Mouse (Mus musculus): Measurements from ENCODE around the gene Gipc2. TPM values are rescaled to one million over a fixed set of nuclear protein-coding genes. Genes with fewer than 3 reads are reported as not detected.
A peak's percentile ranks its signal among the peaks of the same experiment; 100 is the strongest.

Gipc2 gene
- polyA plus RNA-seq, 1 experiment = 19.9 TPM

DNA sequence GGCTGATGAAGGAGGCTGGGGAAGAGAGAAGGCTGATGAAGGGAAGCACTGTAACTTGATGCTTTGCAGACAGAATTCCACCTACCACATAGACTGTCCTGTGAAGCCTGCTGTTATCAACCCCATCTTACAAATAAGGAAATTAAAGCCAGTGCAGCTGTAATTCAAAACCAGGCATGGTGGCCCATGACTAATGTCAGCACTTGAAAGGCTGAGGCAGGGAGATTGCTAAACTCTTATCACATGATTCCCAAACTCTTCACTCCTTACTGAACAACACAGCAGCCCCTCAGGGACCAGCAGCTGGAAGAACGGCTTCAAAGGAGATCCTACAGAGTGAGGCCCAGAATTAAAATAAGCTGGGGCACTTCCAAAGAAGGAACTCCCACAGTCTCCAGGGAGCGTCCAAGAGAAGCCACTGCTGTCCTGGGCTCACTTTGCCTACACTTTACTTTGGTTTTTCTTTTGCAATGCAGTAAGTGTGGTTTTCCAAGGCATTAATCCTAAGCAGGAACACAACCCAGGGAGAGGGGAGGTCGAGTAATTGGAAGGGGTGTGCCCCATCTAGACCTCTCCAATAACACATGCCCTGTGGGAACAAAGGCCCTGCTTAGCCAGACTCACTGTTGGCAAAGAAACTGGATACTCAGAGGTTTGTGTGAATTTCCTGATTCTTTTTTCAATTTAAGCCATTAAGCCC is 57.3 kb downstream of the Gipc2 start:
- H3K36me3 ChIP-seq (ENCODE audit: control insufficient read depth, insufficient read depth, low read length, poor library complexity, severe bottlenecking) = no peaks in the 10 kb centered on the region
- H3K27me3 ChIP-seq (ENCODE audit: control insufficient read depth, insufficient read depth, low read length, poor library complexity, severe bottlenecking) = no peaks in the 10 kb centered on the region
- H3K4me3 ChIP-seq (ENCODE audit: low read depth, low read length) = no peak overlapping the region
- H3K9me3 ChIP-seq (replicated peaks; ENCODE audit: control insufficient read depth, insufficient read depth, low read length, poor library complexity, severe bottlenecking) = no peaks in the 10 kb centered on the region
- TF ChIP-seq CTCF (IDR thresholded peaks at IDR 0.05; ENCODE audit: low read depth, low read length) = no peak
- TF ChIP-seq POLR2A (IDR thresholded peaks at IDR 0.05; ENCODE audit: insufficient read depth, low read length) = no peak
- TF ChIP-seq EP300 (IDR thresholded peaks at IDR 0.05; ENCODE audit: insufficient read depth, low read depth, low read length) = no peak
- H3K4me1 ChIP-seq (ENCODE audit: control insufficient read depth, insufficient read depth, low read length) = no peaks in the 10 kb centered on the region
- no peak overlapping the region for H3K9ac ChIP-seq (ENCODE audit: low read depth, poor library complexity, severe bottlenecking)
- no peak overlapping the region for H3K27ac ChIP-seq (ENCODE audit: insufficient read depth, low read length)

DNA sequence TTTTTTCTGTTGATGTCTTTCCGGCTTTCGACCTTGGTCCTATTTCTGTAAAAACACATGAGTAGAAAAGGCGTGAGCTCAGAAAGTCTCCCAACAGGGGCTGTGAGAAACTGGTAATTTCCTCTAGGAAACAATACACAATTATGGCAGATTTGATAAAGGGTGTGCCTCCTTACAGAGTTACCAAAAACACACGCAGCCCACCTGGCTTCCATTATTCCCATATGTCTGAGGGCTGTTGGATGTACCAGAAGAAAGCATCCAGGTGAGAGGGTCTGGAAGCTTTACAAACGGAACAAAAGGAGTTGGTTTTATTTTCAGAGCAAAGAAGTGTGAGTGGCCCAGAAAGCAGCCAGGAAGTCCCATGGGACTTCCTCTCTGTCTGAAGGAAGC is 58.0 kb downstream of the Gipc2 start:
- Histone ChIP-seq H3K9ac (ENCODE audit: low read depth, poor library complexity, severe bottlenecking) (no peak overlapping the region), H3K4me3 (ENCODE audit: low read depth, low read length) (no peak overlapping the region), H3K4me1 (ENCODE audit: control insufficient read depth, insufficient read depth, low read length) (no peaks in the 10 kb centered on the region), H3K9me3 (replicated peaks; ENCODE audit: control insufficient read depth, insufficient read depth, low read length, poor library complexity, severe bottlenecking) (no peaks in the 10 kb centered on the region), H3K27me3 (ENCODE audit: control insufficient read depth, insufficient read depth, low read length, poor library complexity, severe bottlenecking) (no peaks in the 10 kb centered on the region), H3K36me3 (ENCODE audit: control insufficient read depth, insufficient read depth, low read length, poor library complexity, severe bottlenecking) (no peaks in the 10 kb centered on the region), H3K27ac (ENCODE audit: insufficient read depth, low read length) (no peak overlapping the region)
- TF ChIP-seq POLR2A (IDR thresholded peaks at IDR 0.05; ENCODE audit: insufficient read depth, low read length) = no peak
- TF ChIP-seq CTCF (IDR thresholded peaks at IDR 0.05; ENCODE audit: low read depth, low read length) = no peak
- no peak for TF ChIP-seq EP300 (IDR thresholded peaks at IDR 0.05; ENCODE audit: insufficient read depth, low read depth, low read length)

DNA sequence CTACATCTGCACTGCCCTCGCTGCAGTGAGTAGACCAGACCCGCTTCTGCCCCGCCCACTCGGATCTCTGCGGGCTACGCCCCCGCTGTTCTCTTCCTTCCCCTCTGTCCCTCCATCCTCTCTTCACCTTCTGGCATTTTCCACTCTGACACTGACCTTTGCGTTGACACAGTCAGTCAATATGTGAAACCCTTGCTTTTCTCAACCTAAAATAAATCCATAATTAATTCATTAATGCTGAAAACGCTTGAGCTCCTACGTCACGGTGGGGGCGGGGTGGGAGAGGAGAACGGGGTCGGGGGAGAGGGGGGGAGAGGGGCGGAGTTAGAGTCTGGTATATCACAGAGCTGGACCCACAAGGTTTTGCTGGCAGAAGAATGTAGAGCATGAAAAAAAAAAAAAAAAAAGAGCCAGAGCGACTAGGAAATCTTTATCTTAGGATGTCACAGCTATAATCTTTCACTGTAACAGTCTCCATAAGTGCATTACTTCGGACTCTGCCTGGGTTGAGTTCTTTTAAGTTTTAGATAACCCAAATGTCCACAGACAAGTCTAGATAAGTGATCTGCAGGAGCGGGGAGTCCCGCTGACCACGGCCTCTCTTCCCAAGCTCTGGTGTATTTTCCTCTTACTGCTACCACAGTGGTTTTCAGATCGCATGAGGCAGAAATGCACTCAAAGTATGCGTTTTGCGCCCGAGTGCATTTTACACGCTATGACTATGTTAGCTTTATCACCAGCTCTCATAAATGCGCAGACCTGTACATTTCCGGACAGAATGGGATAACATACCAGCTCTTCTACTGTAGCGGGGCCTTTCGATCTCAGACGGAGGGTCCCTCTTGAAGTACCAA is 58.7 kb downstream of the Gipc2 start:
- Histone ChIP-seq H3K27me3 (ENCODE audit: control insufficient read depth, insufficient read depth, low read length, poor library complexity, severe bottlenecking) (no peaks in the 10 kb centered on the region), H3K4me3 (ENCODE audit: low read depth, low read length) (peak overlapping the region; percentile 57), H3K9ac (ENCODE audit: low read depth, poor library complexity, severe bottlenecking) (no peak overlapping the region), H3K27ac (ENCODE audit: insufficient read depth, low read length) (no peak overlapping the region), H3K36me3 (ENCODE audit: control insufficient read depth, insufficient read depth, low read length, poor library complexity, severe bottlenecking) (no peaks in the 10 kb centered on the region), H3K9me3 (replicated peaks; ENCODE audit: control insufficient read depth, insufficient read depth, low read length, poor library complexity, severe bottlenecking) (no peaks in the 10 kb centered on the region), H3K4me1 (ENCODE audit: control insufficient read depth, insufficient read depth, low read length) (no peaks in the 10 kb centered on the region)
- TF ChIP-seq EP300 (IDR thresholded peaks at IDR 0.05; ENCODE audit: insufficient read depth, low read depth, low read length) (no peak), CTCF (IDR thresholded peaks at IDR 0.05; ENCODE audit: low read depth, low read length) (no peak), POLR2A (IDR thresholded peaks at IDR 0.05; ENCODE audit: insufficient read depth, low read length) (no peak)

DNA sequence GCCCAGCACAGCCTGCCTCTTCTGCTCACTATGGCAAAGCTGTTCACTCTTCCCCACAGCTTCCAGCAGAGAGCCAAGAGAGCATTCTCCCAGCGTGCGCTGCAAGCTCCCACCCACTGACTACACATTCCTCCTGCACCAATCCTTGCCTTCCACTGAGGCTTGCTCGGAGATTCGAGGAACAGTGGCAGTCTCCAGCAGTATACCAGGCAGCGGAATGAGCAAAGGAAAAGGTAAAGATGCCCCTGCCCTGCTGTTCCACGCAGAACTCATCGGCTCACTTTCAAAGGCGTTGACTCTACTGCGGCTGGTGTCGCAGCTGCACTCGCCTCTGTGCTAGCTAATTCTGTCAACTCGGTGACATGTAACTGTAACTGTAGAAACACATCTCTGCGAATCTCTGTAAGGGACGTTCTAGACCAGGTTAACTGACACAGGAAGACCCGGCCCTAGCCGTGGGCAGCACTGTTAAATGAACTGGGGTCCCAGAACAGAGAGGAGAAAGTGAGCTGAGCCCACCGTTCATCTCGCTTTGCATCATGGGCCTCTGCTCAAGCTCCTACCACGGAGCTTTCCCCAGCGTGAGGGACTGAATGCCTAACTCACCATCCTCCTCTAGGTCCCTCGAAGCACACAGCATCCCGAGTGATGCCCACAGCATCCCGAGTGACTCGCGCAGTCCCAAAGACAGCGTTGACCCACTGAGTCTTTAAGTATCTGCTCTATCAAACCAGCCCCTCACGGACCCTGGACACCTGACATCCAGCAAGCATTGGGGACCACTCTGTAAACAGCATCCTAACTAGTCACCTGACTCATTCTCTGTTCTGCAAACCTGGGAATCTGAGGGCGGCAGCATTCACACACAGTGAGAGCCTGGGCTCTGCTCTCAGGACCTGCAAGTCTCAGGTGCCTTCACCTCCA is 59.5 kb downstream of the Gipc2 start:
- Histone ChIP-seq H3K27ac (ENCODE audit: insufficient read depth, low read length) (no peak overlapping the region), H3K9ac (ENCODE audit: low read depth, poor library complexity, severe bottlenecking) (no peak overlapping the region), H3K4me1 (ENCODE audit: control insufficient read depth, insufficient read depth, low read length) (no peaks in the 10 kb centered on the region), H3K4me3 (ENCODE audit: low read depth, low read length) (peak overlapping the region; percentile 57), H3K36me3 (ENCODE audit: control insufficient read depth, insufficient read depth, low read length, poor library complexity, severe bottlenecking) (no peaks in the 10 kb centered on the region), H3K27me3 (ENCODE audit: control insufficient read depth, insufficient read depth, low read length, poor library complexity, severe bottlenecking) (no peaks in the 10 kb centered on the region), H3K9me3 (replicated peaks; ENCODE audit: control insufficient read depth, insufficient read depth, low read length, poor library complexity, severe bottlenecking) (no peaks in the 10 kb centered on the region)
- TF ChIP-seq EP300 (IDR thresholded peaks at IDR 0.05; ENCODE audit: insufficient read depth, low read depth, low read length) = no peak
- TF ChIP-seq POLR2A (IDR thresholded peaks at IDR 0.05; ENCODE audit: insufficient read depth, low read length) = no peak
- no peak for TF ChIP-seq CTCF (IDR thresholded peaks at IDR 0.05; ENCODE audit: low read depth, low read length)

GRCm38 (mm10) chr3:152105341-152105740 is 60.7 kb downstream of the Gipc2 start:
- Histone ChIP-seq H3K9ac (ENCODE audit: low read depth, poor library complexity, severe bottlenecking) (no peak overlapping the region), H3K27ac (ENCODE audit: insufficient read depth, low read length) (no peak overlapping the region), H3K4me3 (ENCODE audit: low read depth, low read length) (peak overlapping the region; percentile 28), H3K9me3 (replicated peaks; ENCODE audit: control insufficient read depth, insufficient read depth, low read length, poor library complexity, severe bottlenecking) (no peaks in the 10 kb centered on the region), H3K36me3 (ENCODE audit: control insufficient read depth, insufficient read depth, low read length, poor library complexity, severe bottlenecking) (no peaks in the 10 kb centered on the region), H3K27me3 (ENCODE audit: control insufficient read depth, insufficient read depth, low read length, poor library complexity, severe bottlenecking) (no peaks in the 10 kb centered on the region), H3K4me1 (ENCODE audit: control insufficient read depth, insufficient read depth, low read length) (no peaks in the 10 kb centered on the region)
- TF ChIP-seq POLR2A (IDR thresholded peaks at IDR 0.05; ENCODE audit: insufficient read depth, low read length) (no peak), CTCF (IDR thresholded peaks at IDR 0.05; ENCODE audit: low read depth, low read length) (peak; percentile 92), EP300 (IDR thresholded peaks at IDR 0.05; ENCODE audit: insufficient read depth, low read depth, low read length) (no peak)
